Mouse (Mus musculus): ENCODE results near the gene Gls. TPM values are rescaled to one million over a fixed set of nuclear protein-coding genes. Genes with fewer than 3 reads are reported as not detected.

Gene Gls
- total RNA-seq, 1 experiment: 91.2 TPM

DNA sequence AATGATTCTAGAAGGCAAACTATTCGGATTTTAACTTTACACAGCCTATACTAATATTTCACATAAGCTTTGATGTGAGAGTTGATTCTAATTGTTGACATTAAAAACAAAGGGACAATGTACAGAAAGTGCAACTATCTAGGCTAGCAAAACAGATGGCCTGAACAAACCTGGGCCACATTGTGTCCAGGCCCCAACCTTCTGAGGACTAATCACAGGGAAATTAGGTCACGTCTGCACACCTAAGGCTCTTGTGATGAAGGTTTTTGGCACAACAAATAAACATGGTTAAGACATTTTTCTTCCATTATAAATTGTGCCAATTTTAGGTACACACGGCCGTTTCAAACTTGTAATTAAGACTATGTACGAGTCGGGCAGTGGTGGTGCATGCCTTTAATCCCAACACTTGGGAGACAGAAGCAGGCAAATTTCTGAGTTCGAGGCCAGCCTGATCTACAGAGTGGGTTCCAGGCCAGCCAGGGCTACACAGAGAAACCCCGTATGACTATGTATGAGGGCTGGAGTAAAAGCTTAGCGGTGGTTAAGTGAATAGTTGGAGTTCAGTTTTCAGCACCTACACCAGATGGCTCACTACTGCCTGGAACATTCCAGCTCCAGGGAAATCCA lies 53.0 kb downstream of the Gls start:
- no peak overlapping the region for H3K27ac ChIP-seq (ENCODE audit: insufficient read depth, low read depth, low read length, poor library complexity, severe bottlenecking)

DNA sequence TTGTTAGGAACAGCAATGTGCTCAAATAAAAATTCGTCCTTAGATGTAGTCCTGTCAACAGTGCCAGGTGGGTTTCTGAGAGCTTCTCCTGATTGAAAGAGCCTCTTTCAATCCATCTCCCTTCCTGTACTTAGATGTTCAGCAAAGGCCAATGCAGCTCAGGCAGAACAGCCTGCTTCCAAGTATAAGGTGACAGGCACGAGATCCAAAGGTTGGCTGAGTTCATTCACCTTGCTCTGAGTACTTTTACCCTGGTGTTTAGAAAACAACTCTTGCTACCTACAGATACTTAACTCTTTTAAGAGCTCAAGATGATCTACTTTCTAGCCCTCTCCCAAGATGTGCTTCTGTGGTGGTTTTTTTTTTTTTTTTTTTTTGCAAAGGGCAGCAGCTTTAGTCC lies 56.0 kb downstream of the Gls start:
- in situ Hi-C loops (cut with MboI; ENCODE audit: low sequenced_read_pairs in 2 of 2, unreplicated experiment in 2 of 2): no loop called here

More for the DNA sequence above, 53.0 kb downstream of the Gls start:
- in situ Hi-C loops (cut with MboI; ENCODE audit: low sequenced_read_pairs in 2 of 2, unreplicated experiment in 2 of 2): no loop called here
- no peak for TF ChIP-seq MAFK (IDR thresholded peaks at IDR 0.05; ENCODE audit: insufficient read depth, low read depth, low read length)
- no peak for TF ChIP-seq ZNF384 (IDR thresholded peaks at IDR 0.05; ENCODE audit: low read depth, low read length)
- TF ChIP-seq CHD2 (IDR thresholded peaks at IDR 0.05; ENCODE audit: low read depth, low read length): no peak
- no peak for TF ChIP-seq HCFC1 (IDR thresholded peaks at IDR 0.05; ENCODE audit: borderline replicate concordance, insufficient read depth, low read length)
- TF ChIP-seq ZC3H11A (IDR thresholded peaks at IDR 0.05; ENCODE audit: borderline replicate concordance, low read depth, low read length): no peak
- Histone ChIP-seq H3K36me3 (ENCODE audit: control insufficient read depth, insufficient read depth, low read length, poor library complexity, severe bottlenecking) (no peaks in the 10 kb centered on the region), H3K9me3 (ENCODE audit: control insufficient read depth, insufficient read depth, low read depth, low read length) (no peaks in the 10 kb centered on the region), H3K9ac (ENCODE audit: insufficient read depth, low read depth, low read length, poor library complexity, severe bottlenecking) (no peak overlapping the region), H3K4me3 (ENCODE audit: insufficient read depth in 1 of 2, low read depth in 1 of 2, low read length in 2 of 2, poor library complexity in 1 of 2, severe bottlenecking in 1 of 2) (no peak overlapping the region), H3K4me1 (ENCODE audit: control insufficient read depth in 2 of 2, insufficient read depth in 2 of 2, low read length in 2 of 2, poor library complexity in 1 of 2) (no peaks in the 10 kb centered on the region)
- no peak for DNase-seq (ENCODE audit: low read depth, low spot score)

DNA sequence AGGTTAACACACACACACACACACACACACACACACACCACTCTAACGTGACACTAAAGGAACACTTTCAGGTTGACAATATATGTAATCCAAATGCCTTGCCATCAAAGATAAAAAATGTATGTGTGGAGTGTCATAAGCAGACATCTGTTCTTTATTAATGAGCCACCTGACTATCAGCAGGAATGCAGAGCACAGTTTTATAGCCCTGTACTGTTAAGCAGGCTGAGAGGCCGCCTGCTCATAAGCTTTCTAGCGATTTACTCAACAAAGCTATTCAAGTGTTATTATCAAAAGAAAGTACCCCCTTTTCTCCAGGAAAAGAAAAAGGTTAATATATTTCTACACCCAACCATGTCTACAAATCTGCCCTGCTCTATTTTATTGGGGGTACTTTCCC lies 57.0 kb downstream of the Gls start:
- Histone ChIP-seq H3K9ac (ENCODE audit: insufficient read depth, low read depth, low read length, poor library complexity, severe bottlenecking) (no peak overlapping the region), H3K4me1 (ENCODE audit: control insufficient read depth in 2 of 2, insufficient read depth in 2 of 2, low read length in 2 of 2, poor library complexity in 1 of 2) (no peaks in the 10 kb centered on the region), H3K36me3 (ENCODE audit: control insufficient read depth, insufficient read depth, low read length, poor library complexity, severe bottlenecking) (no peaks in the 10 kb centered on the region), H3K27ac (ENCODE audit: insufficient read depth, low read depth, low read length, poor library complexity, severe bottlenecking) (no peak overlapping the region), H3K9me3 (ENCODE audit: control insufficient read depth, insufficient read depth, low read depth, low read length) (no peaks in the 10 kb centered on the region), H3K4me3 (ENCODE audit: insufficient read depth in 1 of 2, low read depth in 1 of 2, low read length in 2 of 2, poor library complexity in 1 of 2, severe bottlenecking in 1 of 2) (no peak overlapping the region)
- DNase-seq (ENCODE audit: low read depth, low spot score): no peak
- no peak for TF ChIP-seq ZNF384 (IDR thresholded peaks at IDR 0.05; ENCODE audit: low read depth, low read length)
- TF ChIP-seq MAFK (IDR thresholded peaks at IDR 0.05; ENCODE audit: insufficient read depth, low read depth, low read length): no peak
- TF ChIP-seq HCFC1 (IDR thresholded peaks at IDR 0.05; ENCODE audit: borderline replicate concordance, insufficient read depth, low read length): no peak
- TF ChIP-seq ZC3H11A (IDR thresholded peaks at IDR 0.05; ENCODE audit: borderline replicate concordance, low read depth, low read length): no peak
- TF ChIP-seq CHD2 (IDR thresholded peaks at IDR 0.05; ENCODE audit: low read depth, low read length): no peak
- in situ Hi-C loops (cut with MboI; ENCODE audit: low sequenced_read_pairs in 2 of 2, unreplicated experiment in 2 of 2): no loop called here

More for the DNA sequence above, 56.0 kb downstream of the Gls start:
- Histone ChIP-seq H3K27ac (ENCODE audit: insufficient read depth, low read depth, low read length, poor library complexity, severe bottlenecking) (no peak overlapping the region), H3K9me3 (ENCODE audit: control insufficient read depth, insufficient read depth, low read depth, low read length) (no peaks in the 10 kb centered on the region), H3K36me3 (ENCODE audit: control insufficient read depth, insufficient read depth, low read length, poor library complexity, severe bottlenecking) (no peaks in the 10 kb centered on the region), H3K9ac (ENCODE audit: insufficient read depth, low read depth, low read length, poor library complexity, severe bottlenecking) (no peak overlapping the region), H3K4me1 (ENCODE audit: control insufficient read depth in 2 of 2, insufficient read depth in 2 of 2, low read length in 2 of 2, poor library complexity in 1 of 2) (no peaks in the 10 kb centered on the region), H3K4me3 (ENCODE audit: insufficient read depth in 1 of 2, low read depth in 1 of 2, low read length in 2 of 2, poor library complexity in 1 of 2, severe bottlenecking in 1 of 2) (no peak overlapping the region)
- no peak for DNase-seq (ENCODE audit: low read depth, low spot score)
- TF ChIP-seq HCFC1 (IDR thresholded peaks at IDR 0.05; ENCODE audit: borderline replicate concordance, insufficient read depth, low read length) (no peak), MAFK (IDR thresholded peaks at IDR 0.05; ENCODE audit: insufficient read depth, low read depth, low read length) (no peak), ZNF384 (IDR thresholded peaks at IDR 0.05; ENCODE audit: low read depth, low read length) (no peak), ZC3H11A (IDR thresholded peaks at IDR 0.05; ENCODE audit: borderline replicate concordance, low read depth, low read length) (no peak), CHD2 (IDR thresholded peaks at IDR 0.05; ENCODE audit: low read depth, low read length) (no peak)

DNA sequence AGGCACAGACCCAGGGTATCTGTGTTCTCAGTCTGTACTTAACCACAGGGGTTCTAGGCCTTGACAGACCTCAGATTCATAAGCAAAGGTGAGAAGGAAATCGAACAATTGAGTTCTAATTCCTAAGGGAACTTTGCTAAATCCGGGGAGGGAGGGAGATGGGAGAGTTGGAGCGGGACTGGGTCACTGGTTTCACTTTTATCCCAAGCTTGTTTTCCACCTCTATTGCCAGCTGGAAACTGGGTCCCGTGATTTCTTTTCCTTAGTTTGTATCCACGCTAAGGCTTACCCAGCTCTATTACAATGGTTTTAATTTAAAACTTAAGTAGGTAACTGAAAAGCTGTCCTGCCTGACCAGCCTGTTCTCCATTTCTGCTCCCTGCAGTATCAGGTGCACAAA lies 57.7 kb downstream of the Gls start:
- Histone ChIP-seq H3K9ac (ENCODE audit: insufficient read depth, low read depth, low read length, poor library complexity, severe bottlenecking) (no peak overlapping the region), H3K4me1 (ENCODE audit: control insufficient read depth in 2 of 2, insufficient read depth in 2 of 2, low read length in 2 of 2, poor library complexity in 1 of 2) (no peaks in the 10 kb centered on the region), H3K27ac (ENCODE audit: insufficient read depth, low read depth, low read length, poor library complexity, severe bottlenecking) (no peak overlapping the region), H3K9me3 (ENCODE audit: control insufficient read depth, insufficient read depth, low read depth, low read length) (no peaks in the 10 kb centered on the region), H3K4me3 (ENCODE audit: insufficient read depth in 1 of 2, low read depth in 1 of 2, low read length in 2 of 2, poor library complexity in 1 of 2, severe bottlenecking in 1 of 2) (no peak overlapping the region), H3K36me3 (ENCODE audit: control insufficient read depth, insufficient read depth, low read length, poor library complexity, severe bottlenecking) (no peaks in the 10 kb centered on the region)
- in situ Hi-C loops (cut with MboI; ENCODE audit: low sequenced_read_pairs in 2 of 2, unreplicated experiment in 2 of 2): no loop called here
- DNase-seq (ENCODE audit: low read depth, low spot score): no peak
- no peak for TF ChIP-seq ZNF384 (IDR thresholded peaks at IDR 0.05; ENCODE audit: low read depth, low read length)
- TF ChIP-seq HCFC1 (IDR thresholded peaks at IDR 0.05; ENCODE audit: borderline replicate concordance, insufficient read depth, low read length): no peak
- TF ChIP-seq MAFK (IDR thresholded peaks at IDR 0.05; ENCODE audit: insufficient read depth, low read depth, low read length): no peak
- no peak for TF ChIP-seq ZC3H11A (IDR thresholded peaks at IDR 0.05; ENCODE audit: borderline replicate concordance, low read depth, low read length)
- no peak for TF ChIP-seq CHD2 (IDR thresholded peaks at IDR 0.05; ENCODE audit: low read depth, low read length)
